Mouse (Mus musculus) neutrophil, adult 59 days (primary cell): Measurements from ENCODE around the gene Ctnnd2. TPM values are rescaled to one million over a fixed set of nuclear protein-coding genes. Genes with fewer than 3 reads are reported as not detected.

Experiments used
- total RNA-seq, 2 experiments: library from RNA; stranded (reverse); gene quantifications; 1 replicate in 1 of 2; 2 replicates in 1 of 2; pipeline ENCODE4 v1.2.4; 2023

The Ctnnd2 gene
- under 1 TPM in 1 of 2 experiments, not detected in 1; 0.90 TPM for total RNA-seq

DNA sequence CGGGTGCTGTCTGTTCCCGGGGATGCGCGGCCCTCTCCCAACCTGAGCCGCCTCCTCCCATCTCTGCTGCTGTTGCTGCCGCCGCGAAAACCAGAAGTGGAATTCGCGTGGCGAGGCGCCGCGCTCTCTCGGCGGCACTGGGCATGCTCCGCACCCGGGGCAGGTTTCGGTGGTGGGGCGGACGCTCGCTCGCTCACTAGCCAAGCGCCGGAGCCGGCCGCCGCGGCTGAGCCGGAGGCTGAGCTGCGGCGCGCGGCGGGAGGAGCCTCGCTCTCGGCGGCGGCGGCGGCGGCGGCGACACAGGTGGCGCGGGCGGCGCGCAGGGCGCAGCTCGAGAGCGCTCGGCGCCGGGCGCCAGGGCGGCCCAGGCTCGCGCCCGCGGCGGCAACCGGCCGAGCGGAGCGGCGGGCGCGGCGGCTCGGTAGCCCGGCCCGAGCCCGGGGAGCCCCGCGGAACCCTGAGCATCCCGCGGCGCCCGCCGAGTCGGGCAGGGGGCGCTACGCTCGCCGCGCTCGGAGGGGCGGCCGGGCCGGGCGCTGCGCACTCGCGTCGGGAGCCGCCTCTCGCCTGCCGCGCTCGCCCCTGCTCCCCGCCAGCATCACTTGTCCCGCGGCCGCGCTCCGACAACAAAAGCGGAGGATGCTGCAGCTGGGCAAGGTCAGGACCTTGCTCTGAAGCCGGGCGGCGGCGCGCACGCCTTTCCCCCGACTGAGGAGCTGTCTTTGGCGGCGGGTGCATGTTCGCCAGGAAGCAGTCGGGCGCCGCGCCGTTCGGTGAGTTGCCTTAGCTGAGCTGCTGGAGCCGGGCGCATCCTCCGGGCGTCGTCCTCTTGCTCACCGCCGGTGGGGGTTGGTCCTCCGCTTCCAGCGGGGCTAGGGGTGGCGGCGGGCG is at the start of gene Ctnnd2:
TSS of gene Ctnnd2 (plus strand) at position 203 of the 891 bp plus-strand sequence.

